Mouse (Mus musculus): Measurements from ENCODE around the gene Lama5.

Lama5 gene

DNA sequence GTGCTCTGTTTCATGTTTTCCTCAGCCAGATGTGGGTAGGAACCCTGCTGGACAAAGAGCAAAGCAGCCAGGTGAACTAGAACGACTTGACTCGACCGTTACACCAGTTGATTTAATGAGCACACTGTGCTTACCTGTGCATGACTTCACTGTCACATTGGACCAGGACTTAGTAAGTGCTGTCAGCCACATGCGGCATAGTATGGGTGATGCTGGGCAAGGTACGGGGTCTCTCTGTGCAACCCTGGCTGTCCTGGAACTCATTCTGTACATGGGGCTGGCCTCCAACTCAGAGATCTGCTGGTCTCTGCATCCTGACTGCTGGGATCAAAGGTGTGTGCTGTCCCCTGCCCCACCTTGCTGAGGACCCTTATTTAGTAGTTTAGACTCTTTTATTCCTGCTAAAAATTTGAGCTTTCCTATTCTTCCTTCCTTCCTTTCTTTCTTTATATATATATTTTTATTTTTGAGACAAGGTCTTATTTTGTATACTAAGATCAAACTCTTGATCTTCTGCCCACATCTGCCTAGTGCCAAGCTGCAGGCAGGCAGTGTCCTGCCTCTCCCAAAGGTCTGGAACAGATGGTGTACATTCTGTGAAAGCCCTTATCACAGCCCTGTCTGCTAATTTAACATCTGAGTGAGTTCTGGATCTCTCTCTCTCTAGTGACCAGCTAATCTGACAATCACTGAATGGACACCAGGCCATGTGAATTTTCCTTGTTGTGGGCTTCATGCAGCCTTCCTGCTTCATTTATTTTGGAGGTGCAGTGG lies 29.0 kb upstream of the Lama5 start:
- DNase-seq (ENCODE audit: low read depth), result no peak

- no peak for DNase-seq (ENCODE audit: low read depth)
Observed at GRCm38 (mm10) chr2:180251838-180252237, 26.2 kb upstream of the Lama5 start.

DNA sequence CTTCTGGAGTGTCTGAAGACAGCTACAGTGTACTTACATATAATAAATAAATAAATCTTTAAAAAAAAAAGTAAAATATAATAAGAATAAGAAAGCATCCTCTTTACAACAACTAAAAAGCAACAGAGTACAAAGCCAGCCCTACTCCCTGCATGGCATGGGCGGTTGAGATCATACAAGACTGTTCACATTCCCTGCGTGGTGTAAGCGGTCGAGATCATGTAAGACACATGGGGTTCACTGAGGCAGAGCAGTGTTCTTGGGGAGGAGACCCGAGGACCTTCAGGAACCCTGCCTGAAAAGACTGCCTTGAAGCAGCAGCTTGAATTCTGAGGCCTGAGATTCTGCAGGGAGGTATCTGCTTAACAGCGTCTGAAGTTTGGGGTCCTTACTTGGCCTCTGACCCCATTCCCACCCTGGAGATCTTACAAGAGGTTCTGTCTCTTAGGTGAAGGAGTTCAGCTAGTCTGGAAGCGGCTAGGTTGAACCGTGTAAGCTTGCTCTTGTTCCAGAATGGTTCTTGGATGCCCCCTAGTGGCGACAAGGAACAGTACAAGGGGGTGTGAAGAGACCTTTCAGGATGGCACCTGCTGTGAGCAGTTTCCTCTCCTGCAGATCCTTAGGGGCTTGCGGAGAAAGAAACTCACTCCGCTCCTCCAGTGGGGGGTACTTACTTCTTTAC lies 25.4 kb upstream of the Lama5 start:
- DNase-seq (ENCODE audit: low read depth), result peak; percentile 91

DNA sequence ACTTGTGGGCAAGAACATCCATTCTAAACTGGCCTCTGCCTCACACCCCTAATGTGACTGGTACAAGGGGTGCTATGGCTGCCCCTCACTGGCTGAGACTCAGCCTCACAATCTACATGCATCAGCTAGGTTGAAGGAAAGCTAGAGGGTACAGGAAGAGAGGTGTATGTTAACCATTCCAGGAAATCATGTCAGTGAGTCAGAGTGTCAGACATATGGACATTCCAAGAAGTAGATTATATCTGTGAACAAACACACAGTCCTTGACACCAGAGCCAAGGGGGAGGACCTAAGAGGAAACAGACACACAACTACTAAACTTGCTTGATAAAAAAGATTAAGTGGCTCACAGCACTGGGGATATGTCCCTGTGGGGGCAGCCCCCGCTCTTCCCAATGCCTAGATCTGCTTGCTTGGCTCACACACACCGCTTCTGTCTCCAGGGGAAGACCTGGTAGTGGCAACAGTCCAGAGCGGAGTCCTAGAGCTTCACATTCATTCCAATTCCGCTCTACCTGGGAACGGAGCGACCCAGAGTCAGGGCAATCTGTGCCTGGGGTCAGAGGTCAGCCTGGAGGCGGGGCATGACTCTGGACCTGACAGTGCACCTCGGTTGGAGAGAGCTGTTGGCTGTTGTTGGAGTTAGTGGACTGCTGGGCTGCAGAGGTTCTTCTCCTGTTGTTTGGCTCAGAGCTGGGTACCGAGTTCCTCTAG lies 23.4 kb upstream of the Lama5 start:
- peak; percentile 48 for DNase-seq (ENCODE audit: low read depth)

GRCm38 (mm10) chr2:180247916-180248315 lies 22.3 kb upstream of the Lama5 start:
- DNase-seq (ENCODE audit: low read depth), result no peak

DNA sequence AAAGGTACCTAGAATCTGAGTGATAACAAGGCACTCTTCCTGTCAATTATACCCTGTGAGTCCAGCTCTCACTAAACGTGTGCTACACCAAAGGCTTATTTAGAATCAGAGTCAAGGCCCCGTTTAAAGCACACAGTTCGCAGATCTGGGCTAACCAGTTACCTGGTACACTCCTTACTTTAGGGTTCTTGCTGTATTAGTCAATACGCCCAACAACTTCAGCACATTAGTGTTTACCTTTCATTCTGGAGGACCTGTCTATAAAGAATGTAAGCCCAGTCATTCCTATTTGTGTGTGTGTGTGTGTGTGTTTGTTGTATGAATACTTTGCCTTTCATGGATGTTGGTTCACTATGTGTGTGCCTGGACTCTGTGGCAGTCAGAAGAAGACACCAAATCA lies 17.4 kb upstream of the Lama5 start:
- no peak for DNase-seq (ENCODE audit: low read depth)

DNA sequence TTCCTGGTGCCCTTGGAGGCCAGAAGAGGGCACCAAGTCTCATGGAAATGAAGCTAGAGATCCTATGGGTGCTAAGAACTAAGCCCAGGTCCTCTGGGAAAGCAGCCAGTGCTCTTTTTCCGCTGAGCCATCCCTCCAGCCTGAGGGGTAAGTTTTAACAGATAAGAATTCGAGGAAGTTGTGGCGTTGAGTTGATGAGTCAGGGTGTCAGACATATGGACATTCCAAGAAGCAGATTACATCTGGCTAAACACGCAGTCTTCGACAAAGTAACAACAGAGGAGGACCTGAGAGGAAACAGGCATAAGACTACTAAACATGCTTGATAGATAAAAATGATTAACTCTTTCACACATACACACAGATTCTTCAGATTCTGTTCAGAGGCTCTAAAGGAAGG lies 12.9 kb upstream of the Lama5 start:
- DNase-seq (ENCODE audit: low read depth), result no peak

GRCm38 (mm10) chr2:180237601-180238345 lies 12.1 kb upstream of the Lama5 start:
- no peak for DNase-seq (ENCODE audit: low read depth)

GRCm38 (mm10) chr2:180236930-180237329 lies 11.3 kb upstream of the Lama5 start:
- DNase-seq (ENCODE audit: low read depth), result no peak

GRCm38 (mm10) chr2:180236500-180236899 lies 10.8 kb upstream of the Lama5 start:
- no peak for DNase-seq (ENCODE audit: low read depth)

DNA sequence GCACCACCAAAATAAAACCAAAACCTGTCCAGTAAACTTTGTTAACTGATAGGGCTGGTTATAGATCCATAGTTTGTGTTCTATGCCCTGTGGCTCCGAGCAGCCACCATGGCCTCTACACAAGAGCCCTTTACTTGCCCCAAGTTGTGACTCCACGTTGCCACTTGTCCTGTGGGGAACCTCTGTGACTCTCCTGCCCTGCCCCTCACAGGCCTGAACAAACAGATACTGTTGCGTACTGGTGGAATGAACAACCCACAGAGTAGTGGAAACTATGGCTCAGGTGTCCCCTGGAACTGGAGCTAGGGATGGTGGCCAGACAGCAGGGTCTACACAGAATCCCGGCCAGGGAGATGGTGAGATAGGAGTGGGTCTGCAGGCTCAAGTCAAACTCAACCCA lies 10.1 kb upstream of the Lama5 start:
- DNase-seq (ENCODE audit: low read depth), result no peak

- DNase-seq (ENCODE audit: low read depth), result no peak
Observed at GRCm38 (mm10) chr2:180234980-180235379, 9.3 kb upstream of the Lama5 start.

GRCm38 (mm10) chr2:180234353-180234752 lies 8.7 kb upstream of the Lama5 start:
- peak; percentile 27 for DNase-seq (ENCODE audit: low read depth)

- no peak for DNase-seq (ENCODE audit: low read depth)
Observed at GRCm38 (mm10) chr2:180233101-180233904, 7.6 kb upstream of the Lama5 start.

DNA sequence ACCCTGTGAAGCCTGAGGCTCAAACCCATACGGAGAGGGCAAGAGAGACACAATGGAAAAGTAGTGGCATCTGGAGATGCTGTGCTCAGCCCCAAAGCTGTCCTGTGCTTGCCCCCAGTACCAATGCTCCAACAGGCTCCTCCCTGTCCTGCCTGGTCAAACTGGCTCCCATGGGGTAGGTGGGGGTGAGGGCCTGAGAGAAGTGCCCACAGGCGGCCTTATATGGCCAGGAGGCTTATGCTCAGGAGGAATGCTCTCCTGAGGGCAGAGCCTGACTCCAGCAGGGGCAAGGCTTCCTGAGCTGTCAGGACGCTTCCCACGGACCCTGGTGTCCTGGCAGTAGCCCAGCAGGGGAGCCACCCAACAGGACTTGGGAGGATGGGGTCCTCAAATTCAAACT lies 4.8 kb upstream of the Lama5 start:
- DNase-seq (ENCODE audit: low read depth), result no peak

DNA sequence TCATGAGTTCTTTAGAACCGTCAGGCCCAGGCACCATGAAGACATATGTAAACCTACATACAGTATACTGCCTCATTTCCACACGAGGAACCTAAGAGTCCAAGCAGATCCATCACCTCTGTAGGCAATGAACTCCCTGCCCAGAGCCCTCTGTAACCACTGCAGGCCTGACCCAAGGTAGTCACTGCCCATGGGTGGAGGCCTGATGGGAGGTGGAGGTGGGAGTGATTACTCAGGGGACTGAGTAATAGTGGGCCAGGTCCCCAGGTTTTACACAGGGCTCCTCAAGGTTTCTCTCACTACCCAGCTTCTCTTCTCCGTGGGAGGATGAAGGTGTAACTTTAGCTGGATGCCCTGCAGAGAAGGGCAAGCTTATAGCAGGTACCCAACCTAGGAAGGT lies 3.5 kb upstream of the Lama5 start:
- DNase-seq (ENCODE audit: low read depth), result no peak

DNA sequence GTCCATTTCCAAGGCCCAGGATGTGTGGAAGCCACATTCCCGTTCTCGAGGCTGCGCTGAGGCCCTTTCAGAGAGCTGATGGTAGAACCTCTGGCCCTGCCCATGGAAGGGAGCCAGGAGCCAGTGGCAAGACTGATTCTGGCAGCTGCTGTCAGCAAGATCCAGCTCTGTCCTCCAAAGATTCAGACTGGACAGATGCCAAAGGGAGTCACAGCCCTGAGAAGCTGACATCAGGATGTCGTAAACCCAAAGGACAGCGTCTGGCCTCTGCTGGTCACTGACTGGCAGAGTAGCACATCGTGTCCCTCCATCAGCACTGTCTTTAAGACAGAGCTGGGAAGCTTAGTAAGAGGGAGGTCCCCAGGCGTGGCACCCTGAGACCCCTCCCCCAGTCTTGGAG lies 2.9 kb upstream of the Lama5 start:
- DNase-seq (ENCODE audit: low read depth), result peak; percentile 44

GRCm38 (mm10) chr2:180228060-180228458 lies 2.4 kb upstream of the Lama5 start:
- no peak for DNase-seq (ENCODE audit: low read depth)

GRCm38 (mm10) chr2:180227262-180228059 lies 1.8 kb upstream of the Lama5 start:
- peak; percentile 50 for DNase-seq (ENCODE audit: low read depth)

DNA sequence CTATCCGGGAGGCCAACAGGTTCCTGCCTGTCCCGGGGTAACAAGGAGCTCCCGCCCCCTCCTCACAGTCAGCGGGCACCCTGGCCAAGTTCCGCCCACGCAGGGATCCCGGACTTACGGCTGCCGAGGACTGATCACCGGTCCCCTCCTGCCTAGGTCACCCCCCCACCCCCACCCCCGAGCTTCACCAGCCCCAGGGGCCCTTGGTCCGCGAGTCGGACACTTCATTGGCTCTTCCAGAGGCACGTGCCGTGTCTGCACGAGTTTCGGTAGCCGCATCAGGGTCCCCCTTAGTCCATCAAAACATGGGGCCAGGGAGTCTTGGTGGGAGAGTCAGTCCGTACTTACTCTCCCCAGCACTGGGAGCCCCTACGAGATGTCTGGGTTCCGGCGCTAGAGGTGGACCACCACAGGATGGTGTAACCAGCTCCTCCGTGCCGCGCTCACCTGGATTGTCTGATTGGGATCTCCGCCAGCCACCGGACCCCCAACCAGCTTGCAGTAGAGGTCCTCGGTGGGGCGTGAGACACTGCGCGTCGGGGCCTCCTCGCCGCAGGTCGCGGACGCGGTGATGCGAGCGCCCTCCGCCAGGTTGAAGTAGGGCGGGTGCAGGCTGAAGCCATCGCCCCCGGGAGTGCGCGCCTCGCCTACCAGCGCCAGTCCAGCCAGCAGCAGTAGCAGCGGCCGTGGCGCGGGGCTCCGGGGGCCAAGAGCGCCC lies 456 bp downstream of the Lama5 start:
- no peak for DNase-seq (ENCODE audit: low read depth)
